Mouse (Mus musculus) gastrocnemius, adult 2 months (tissue): Measurements from ENCODE around the gene Actr6. TPM values are rescaled to one million over a fixed set of nuclear protein-coding genes. Genes with fewer than 3 reads are reported as not detected.

Experiments used
- DNase-seq: peaks from one replicate; pipeline ENCODE4 v3.0.0; 2022
- H3K27ac ChIP-seq: fragments of 200-600 bp; 2 replicates; pipeline ENCODE4 v1.8.1; 2022; ENCODE audit warnings: mild to moderate bottlenecking
- H3K4me3 ChIP-seq: fragments of 200-600 bp; 2 replicates; pipeline ENCODE4 v1.8.1; 2022; ENCODE audit warnings: mild to moderate bottlenecking, moderate library complexity
- CTCF ChIP-seq: fragments of 200-600 bp; IDR thresholded peaks from 2 replicates; pipeline ENCODE4 v1.8.1; 2022; ENCODE audit warnings: antibody characterized with exemption, mild to moderate bottlenecking, moderate library complexity
- intact Hi-C: fragments of 180-260 bp; cut with DNase I; formaldehyde crosslinking; loops from one replicate; pipeline ENCODE4 v1.15.1; 2025
- long read RNA-seq, 2 experiments: library from polyadenylated mRNA; stranded (forward); transcript quantifications; one replicate each; pipeline ENCODE4 v2.0.0; 2021
- total RNA-seq, 2 experiments: library from RNA; stranded (reverse); gene quantifications; 2 replicates each; pipeline ENCODE4 v1.2.3; 2021

Actr6 gene
- total RNA-seq, result 1 to 10 TPM; 5.2 to 8.8 TPM
- long read RNA-seq, experiment 1, transcript Actr6-201 (11 exons, 1,705 nt), result major isoform, 7 of 9 reads
- long read RNA-seq, experiment 1, partial matches to known transcripts, result 0 of 9 reads
- long read RNA-seq, experiment 1, other reads (novel, unspliced or antisense), result 2 of 9 reads
- long read RNA-seq, experiment 2, transcript Actr6-201 (11 exons, 1,705 nt), result major isoform, 6 of 6 reads
- long read RNA-seq, experiment 2, partial matches to known transcripts, result 0 of 6 reads
- long read RNA-seq, experiment 2, other reads (novel, unspliced or antisense), result 0 of 6 reads

DNA sequence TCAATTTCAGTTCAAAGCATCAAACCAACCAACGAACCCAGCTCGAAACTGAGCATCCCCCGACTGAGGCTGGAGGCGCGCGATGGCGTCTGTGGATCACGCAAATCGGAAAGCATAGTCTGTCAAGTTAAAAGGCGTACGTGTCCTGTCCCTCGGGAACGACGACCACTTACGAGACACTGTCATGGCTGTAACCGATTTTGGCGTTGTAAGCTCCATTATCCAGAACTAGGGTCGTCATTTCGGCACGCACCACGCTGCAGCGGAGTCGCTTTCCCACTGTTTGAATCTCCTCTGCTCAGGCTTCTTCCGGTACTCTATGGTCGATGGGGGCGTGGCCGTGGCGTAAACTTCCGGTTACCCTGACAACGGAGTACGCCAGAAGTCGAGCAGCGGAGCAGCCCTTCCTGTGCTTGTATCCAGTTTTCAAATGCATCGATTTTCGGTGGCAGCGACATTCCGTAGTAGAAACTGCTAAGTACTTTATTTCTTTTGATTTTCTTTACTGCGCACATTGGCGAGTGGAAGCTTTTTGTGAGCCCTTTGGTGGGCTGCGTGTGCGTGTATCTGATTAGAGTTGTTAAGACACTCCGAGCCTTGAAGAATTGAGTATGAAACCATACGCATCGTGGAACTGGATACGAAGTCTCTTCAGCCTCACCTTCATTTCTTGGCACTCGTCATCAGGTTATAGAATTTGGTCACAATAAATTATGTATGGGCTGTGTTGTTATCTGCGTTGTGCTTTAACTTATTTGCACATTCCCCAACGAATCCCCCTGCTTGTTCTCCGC, at the start of gene Actr6:
Gene Actr6, minus strand, starts transcription at position 295 of the 794 bp plus-strand sequence.
- H3K4me3 ChIP-seq, result peak within 1 kb of the TSS; percentile 85
- intact Hi-C loops, result loop anchor here (1.0 kb wide), 1 partner anchor 46 kb away; the partner anchor contains the start of gene Scyl2
- H3K27ac ChIP-seq, result peak within 1 kb of the TSS; percentile 86
- peak; percentile 94 for DNase-seq
- no peak for TF ChIP-seq CTCF

DNA sequence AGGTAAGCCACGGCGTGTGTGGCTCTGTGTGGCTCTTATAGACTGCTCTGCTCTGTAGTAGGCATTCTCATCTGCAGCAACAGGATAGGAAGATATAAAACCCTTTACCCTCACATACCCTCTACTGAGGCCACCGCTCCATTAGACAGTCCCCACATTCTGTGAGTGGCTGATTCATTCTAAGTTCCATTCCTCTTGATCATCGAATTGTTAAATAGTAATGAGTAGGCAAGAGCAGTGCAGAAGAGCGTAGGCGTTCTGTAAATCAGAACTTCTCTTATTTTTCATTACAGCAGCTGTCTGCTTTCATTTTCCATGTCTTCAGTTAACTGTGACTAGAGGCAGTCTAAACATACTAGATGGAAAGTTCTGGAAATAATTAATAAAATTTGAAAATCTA, 43.9 kb upstream of the Actr6 start:
- no peak for DNase-seq
- Histone ChIP-seq H3K27ac (no peak overlapping the region), H3K4me3 (no peak overlapping the region)
- intact Hi-C loops, result no loop called here
- TF ChIP-seq CTCF, result no peak

- no peak for TF ChIP-seq CTCF
- Histone ChIP-seq H3K4me3 (no peak overlapping the region), H3K27ac (no peak overlapping the region)
- intact Hi-C loops, result no loop called here
- DNase-seq, result no peak
Observed at GRCm38 (mm10) chr10:89771894-89772293, 39.8 kb upstream of the Actr6 start.

- Histone ChIP-seq H3K4me3 (no peak overlapping the region), H3K27ac (no peak overlapping the region)
- intact Hi-C loops, result no loop called here
- DNase-seq, result no peak
- TF ChIP-seq CTCF, result no peak
Observed at GRCm38 (mm10) chr10:89769096-89769495, 37.0 kb upstream of the Actr6 start.

GRCm38 (mm10) chr10:89768352-89769020, 36.4 kb upstream of the Actr6 start:
- Histone ChIP-seq H3K4me3 (no peak overlapping the region), H3K27ac (no peak overlapping the region)
- no peak for DNase-seq
- TF ChIP-seq CTCF, result no peak
- intact Hi-C loops, result no loop called here

- DNase-seq, result no peak
- Histone ChIP-seq H3K4me3 (no peak overlapping the region), H3K27ac (no peak overlapping the region)
- no peak for TF ChIP-seq CTCF
- intact Hi-C loops, result no loop called here
Observed at GRCm38 (mm10) chr10:89765790-89766714, 34.0 kb upstream of the Actr6 start.

- Histone ChIP-seq H3K27ac (no peak overlapping the region), H3K4me3 (no peak overlapping the region)
- no peak for DNase-seq
- intact Hi-C loops, result no loop called here
- no peak for TF ChIP-seq CTCF
Observed at GRCm38 (mm10) chr10:89764457-89765121, 32.5 kb upstream of the Actr6 start.

DNA sequence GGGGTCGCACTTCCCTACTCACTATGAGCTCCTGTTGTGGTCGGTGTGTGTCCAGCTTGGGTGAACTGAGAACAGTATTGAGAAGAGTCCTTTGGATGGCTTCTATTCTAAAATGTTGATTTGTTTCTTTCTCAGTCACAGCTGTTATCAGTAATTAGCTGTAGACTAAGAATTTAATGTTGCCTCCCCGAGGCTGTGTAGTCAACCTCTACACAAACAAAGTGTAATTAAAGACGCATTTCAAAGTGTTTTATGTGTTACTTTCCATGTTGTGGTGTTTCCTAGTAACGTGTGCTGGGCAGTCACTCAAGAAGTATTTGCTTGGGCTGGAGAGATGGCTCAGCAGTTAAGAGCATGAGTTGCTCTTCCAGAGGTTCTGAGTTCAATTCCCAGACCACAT, 28.7 kb upstream of the Actr6 start:
- intact Hi-C loops, result no loop called here

GRCm38 (mm10) chr10:89755231-89755630, 23.1 kb upstream of the Actr6 start:
- TF ChIP-seq CTCF, result no peak
- DNase-seq, result no peak
- Histone ChIP-seq H3K4me3 (no peak overlapping the region), H3K27ac (no peak overlapping the region)
- intact Hi-C loops, result no loop called here

More for the DNA sequence above, 28.7 kb upstream of the Actr6 start:
- TF ChIP-seq CTCF, result no peak
- no peak overlapping the region for H3K27ac ChIP-seq
- H3K4me3 ChIP-seq, result no peak overlapping the region
- no peak for DNase-seq

DNA sequence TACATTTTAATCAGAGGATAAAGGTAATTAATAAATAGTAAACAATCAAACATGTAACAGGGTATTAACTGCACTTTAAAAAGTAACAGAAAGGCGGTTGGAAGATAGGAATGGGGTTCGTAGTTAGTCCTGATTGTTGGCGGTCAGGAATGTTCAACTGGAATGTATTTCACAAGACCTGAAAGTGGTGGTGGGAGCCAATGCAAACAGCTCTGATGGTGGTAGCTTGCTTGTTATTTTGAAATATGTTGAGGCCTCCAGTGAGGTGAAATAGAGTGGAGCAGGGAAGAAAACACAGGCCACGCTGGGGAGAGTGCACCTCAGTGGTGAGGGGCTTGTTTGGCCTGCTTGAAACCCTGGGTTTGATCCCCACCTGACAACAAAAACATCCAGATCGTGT, 19.0 kb upstream of the Actr6 start:
- no peak overlapping the region for H3K4me3 ChIP-seq
- no peak overlapping the region for H3K27ac ChIP-seq
- intact Hi-C loops, result no loop called here
- no peak for TF ChIP-seq CTCF
- DNase-seq, result no peak

- intact Hi-C loops, result no loop called here
- TF ChIP-seq CTCF, result no peak
- H3K4me3 ChIP-seq, result no peak overlapping the region
Observed at GRCm38 (mm10) chr10:89748619-89749018, 16.5 kb upstream of the Actr6 start.

DNA sequence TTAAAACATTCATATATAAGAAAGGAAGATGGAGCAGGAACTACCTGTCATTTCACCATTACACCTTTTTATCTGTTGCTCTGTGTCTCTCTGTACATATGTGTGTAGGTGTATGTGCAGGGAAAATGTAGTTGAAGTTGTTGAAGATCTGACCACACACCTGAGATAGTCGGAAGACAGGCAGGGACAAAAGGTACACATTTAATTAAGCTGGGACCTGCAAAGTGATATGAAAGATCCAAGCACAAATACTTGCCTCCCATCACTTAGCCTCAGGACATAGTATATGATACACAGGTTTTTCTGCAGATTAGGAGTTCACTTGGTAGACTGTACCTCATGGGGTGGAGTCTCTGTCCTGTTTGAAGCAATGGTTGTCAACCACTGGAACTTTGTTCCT, 15.8 kb upstream of the Actr6 start:
- no peak for TF ChIP-seq CTCF
- intact Hi-C loops, result no loop called here
- Histone ChIP-seq H3K4me3 (no peak overlapping the region), H3K27ac (no peak overlapping the region)
- DNase-seq, result no peak

More at GRCm38 (mm10) chr10:89748619-89749018, 16.5 kb upstream of the Actr6 start:
- H3K27ac ChIP-seq, result no peak overlapping the region; the same call in 1 of the 2 replicates
- no peak for DNase-seq
